Mouse (Mus musculus): Measurements from ENCODE around the gene Slc46a3.
"Not testable (repeated sequence)": the region's sequence is repeated elsewhere in the genome, so short reads cannot be mapped to it uniquely, and the experiment has no call there.

The Slc46a3 gene

DNA sequence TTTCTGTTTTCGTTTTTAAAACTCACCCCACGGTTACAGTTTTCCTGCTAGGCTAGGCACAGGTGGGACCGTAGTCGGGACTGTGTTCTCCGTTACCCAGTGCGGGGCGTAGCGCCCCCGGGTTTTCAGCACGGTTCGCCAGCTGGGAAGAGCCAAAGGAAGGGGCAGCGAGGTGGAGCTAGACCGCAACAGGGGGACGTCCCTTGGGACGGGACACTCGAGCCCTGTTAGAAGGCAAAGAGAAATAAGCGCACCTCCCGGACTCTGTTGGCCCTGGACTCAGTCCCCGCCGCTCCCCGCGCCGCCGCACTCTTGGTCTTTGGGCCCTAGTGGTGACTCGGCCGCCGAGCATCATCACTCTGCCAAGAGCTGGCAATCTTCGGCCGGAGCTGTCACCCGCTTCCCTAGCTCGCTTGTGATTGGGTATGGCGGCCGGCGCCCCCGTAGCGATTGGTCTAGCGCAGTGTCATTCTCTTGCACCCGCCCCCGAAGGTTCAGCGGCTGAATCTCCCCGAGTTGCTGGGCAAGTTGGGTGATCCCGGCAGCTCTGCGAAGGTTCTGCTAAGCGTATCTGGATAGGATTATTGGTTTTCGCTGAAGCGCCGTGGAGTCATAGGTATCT lies at the start of gene Slc46a3:
TSS of gene Slc46a3 (minus strand) at position 361 of the 622 bp plus-strand sequence.
- DNase-seq = peak; percentile 85

DNA sequence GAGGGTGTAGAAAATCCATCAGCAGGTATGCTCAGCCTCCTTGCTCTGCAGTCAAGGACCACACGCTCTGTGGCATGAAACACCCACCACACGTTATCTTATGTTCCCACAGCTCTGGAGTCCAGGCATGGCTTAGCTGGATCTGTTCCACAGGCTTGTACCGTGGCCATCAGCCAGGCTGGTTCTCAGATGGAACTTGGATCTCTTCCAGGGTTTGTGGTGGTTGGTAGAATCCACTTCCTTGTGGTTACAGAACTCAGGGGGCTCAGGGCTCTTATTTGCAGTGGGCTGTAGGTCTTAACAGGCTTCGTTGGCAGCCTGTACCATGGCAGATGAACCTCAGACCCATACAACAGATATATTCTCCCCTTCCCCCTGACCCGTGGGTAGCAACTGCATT lies 44.6 kb upstream of the Slc46a3 start:
- no peak for DNase-seq

DNA sequence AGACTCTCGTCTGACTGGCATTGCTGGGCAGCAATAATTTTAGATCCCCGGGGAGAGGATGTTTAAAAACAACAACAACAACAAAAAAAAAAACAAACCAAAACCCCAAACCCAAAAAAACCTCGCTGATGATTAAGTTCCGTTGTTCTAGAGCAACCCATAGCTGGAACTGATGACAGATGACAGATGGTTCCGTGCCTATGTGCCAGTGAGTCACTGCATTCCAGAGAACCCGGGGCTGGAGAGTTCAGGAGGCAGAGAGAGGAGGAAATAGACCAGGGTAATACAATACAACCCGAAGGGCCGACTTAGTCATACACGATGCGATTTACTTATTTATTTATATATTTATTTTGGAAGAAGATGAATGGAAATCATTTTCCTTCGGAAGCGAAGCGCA lies 40.5 kb upstream of the Slc46a3 start:
- no peak for DNase-seq

DNA sequence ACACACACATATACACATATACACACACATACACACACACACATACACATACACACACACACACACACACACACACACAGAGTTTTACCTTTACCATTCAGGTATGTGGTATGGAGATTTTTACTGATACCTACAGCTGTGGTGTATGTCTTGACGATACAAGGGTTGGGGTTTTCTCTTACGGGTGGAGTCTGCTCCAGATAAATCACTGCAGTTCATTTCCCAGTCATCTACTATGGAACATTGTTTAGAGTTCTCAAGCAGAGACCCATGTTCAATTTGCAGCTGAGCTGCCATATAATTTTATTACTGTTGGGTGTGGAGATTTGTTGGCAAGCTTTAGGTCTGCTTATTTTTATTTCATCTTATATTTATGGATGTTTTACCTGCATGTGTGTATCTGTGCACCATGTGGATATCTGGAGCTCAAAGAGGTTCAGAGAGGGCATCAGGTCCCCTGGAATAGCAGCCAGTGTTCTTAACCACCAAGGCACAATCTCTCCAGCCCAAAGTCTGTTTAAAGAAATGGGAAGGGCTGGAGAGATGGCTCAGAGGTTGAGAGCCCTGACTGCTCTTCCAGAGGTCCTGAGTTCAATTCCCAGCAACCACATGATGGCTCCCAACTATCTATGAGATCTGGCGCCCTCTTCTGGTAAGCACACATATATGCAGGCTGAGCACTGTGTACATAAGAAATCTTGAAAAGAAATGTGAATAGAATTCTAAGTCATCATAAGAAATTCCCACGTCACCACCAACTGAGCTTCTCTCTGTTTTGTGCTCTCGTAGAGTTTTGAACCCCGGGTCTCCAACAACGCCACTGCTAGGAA lies 34.3 kb upstream of the Slc46a3 start:
- DNase-seq = no peak

DNA sequence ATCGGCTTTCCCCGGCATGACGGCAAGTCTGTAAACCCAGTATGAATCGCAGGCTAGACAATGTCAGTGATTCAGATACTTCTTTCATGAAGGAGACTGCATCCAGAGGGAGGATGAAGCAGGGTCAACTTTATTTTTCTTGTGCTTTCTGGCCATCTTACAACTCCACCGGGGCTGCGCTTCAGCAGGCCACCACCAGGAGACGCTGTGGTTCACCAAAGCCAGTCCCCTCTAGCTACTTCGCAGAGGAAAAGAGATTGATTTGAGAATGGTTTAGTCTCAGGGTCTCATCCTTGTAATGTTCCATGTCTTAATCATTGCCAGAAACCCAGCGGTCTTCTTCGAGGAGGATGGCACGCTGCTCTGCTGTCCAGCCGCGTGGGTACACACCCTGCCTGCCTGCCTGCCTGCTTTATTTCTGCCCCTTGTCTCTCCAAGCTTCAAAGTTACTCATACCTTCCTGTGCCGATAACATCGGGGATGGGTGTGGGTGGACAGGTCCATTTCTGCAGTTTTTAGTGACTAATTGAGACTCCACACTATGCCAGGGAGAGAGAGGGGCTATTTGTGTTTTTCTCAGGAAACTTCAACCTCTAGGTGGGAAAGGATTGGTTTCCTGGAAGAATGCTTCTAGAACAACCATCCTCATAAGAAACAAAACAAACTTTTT lies 31.5 kb upstream of the Slc46a3 start:
- DNase-seq = peak; percentile 25

GRCm38 (mm10) chr5:147924621-147925020 lies 30.0 kb upstream of the Slc46a3 start:
- no peak for DNase-seq

- DNase-seq = no peak
Measured at GRCm38 (mm10) chr5:147918044-147918846, 23.6 kb upstream of the Slc46a3 start.

- DNase-seq = no peak
Measured at GRCm38 (mm10) chr5:147916171-147916570, 21.6 kb upstream of the Slc46a3 start.

GRCm38 (mm10) chr5:147915038-147915566 lies 20.5 kb upstream of the Slc46a3 start:
- DNase-seq = no peak

GRCm38 (mm10) chr5:147913241-147913842 lies 18.7 kb upstream of the Slc46a3 start:
- no peak for DNase-seq

DNA sequence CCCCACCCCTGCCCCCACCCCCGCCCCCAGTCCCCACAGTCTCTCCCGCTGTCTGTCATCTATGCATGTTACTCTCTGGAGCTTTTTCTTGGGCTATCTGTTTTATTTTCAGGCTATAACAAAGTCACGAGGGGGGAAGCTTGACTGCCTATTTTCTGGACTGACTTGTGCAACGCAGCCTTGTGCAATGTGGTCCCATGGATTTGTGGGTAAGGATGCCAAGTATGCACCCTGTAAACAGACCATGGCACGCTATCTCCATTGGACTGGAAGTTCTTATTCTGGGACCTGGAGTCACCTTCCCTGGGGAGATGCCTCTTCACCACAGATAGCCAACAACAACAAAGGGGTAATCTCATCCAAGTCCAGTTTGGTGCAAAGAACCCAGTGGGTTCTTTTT lies 17.1 kb upstream of the Slc46a3 start:
- DNase-seq = no peak

GRCm38 (mm10) chr5:147910807-147911509 lies 16.3 kb upstream of the Slc46a3 start:
- peak; percentile 4 for DNase-seq

DNA sequence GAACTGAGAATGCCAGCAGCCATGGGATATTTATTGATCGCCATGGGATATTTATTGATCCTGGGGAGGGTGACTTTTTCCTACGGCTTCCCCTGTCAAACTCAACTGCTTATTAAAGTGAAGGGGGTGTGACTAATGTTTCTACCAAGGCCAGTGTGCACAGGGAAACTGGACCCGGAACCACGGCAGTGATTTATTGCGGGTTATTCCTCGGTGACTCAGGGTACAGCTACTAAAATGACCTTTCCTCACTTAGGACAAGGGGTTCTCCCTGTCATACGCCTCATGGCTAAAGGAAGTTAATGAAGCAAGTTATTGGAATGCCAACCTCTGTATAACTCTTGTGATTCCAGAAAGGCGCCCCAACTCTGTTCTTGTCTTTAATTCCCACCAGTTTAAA lies 13.2 kb upstream of the Slc46a3 start:
- no peak for DNase-seq

DNA sequence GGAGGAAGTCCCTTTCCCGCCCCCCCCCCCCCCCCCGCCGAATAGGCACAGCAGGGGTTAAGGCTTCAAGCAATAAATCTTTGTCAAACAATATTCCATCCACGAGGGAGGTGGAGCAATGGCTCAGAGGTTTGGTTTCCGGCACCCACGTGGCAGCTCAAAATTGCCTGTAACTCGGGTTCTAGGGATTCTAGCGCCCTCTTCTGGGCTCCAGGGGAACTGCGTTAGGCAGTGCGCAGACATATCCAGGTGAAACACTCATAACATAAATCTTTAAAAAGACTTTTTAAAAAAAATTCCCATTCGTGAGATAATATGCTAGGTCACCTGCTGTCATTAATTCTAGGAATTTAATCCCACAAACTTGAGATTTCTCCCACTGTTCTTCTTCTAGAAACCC lies 12.5 kb upstream of the Slc46a3 start:
- DNase-seq = no peak

- no peak for DNase-seq
Measured at GRCm38 (mm10) chr5:147903166-147903565, 8.6 kb upstream of the Slc46a3 start.

- DNase-seq = no peak
Measured at GRCm38 (mm10) chr5:147902008-147902757, 7.6 kb upstream of the Slc46a3 start.

GRCm38 (mm10) chr5:147898968-147899549 lies 4.4 kb upstream of the Slc46a3 start:
- DNase-seq = no peak

DNA sequence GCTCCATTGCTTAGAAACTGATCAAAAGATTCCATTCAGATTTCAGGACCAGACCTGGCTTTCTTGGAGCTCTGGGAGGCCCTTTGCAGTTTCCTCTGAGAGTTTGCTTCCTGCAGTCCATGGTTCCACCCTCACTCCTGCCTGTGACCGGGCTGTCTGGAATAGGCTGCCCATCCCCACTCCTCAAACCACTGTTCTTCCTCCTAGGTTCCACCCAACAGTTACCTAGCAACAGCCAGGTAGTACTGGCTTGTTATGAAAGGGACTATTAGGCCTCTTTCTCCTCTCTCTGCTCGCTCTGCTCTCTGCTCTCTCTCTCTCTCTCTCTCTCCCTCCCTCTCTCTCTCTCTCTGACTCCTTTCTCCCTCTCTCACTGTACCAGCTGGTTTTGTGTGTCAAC lies 3.6 kb upstream of the Slc46a3 start:
- DNase-seq = no peak

GRCm38 (mm10) chr5:147896501-147896900 lies 1.9 kb upstream of the Slc46a3 start:
- not testable (repeated sequence) for DNase-seq

DNA sequence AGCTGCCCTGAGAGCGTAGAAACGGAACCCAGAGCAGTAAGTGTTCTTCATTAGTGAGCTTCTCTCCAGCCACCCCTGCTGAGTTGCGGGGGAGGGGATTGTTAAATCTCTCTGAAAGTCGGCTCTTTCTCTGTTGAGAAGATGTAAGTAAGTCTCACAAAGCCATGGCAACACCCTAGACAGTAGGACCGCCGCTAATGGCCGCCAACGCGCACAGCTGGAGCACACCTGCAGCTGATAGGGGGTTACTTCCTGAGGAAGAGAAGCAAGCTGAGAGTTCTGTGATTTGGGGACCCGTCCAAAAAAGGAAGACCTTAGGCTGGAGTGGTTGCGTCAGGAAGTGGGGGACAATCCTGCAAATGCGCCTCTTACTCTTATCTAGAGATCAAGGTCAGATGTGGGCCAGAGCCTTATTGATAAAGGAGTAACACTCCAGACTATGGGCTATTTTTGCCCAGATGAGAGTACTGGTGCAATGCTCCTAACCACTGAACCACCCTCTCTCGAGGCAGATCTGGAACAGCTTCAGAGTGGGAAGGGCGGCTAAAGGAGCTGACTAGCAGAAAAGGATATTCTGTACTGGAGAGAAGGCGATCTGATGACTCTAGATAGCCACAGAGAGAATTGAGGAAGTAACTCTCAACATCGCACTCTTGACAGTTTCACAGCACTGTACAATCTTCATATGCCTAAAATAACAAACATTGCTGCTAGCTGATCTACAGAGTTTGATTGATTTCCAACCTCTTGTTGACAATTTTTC lies 1.0 kb upstream of the Slc46a3 start:
- no peak for DNase-seq
